Mouse (Mus musculus) T-cell, adult 2 months (primary cell): ENCODE measurements around the gene Gm5624.
"Not testable (repeated sequence)": the region's sequence is repeated elsewhere in the genome, so short reads cannot be mapped to it uniquely, and the experiment has no call there.

Experiments
- DNase-seq: peaks from one replicate; pipeline ENCODE4 v3.0.0; 2022; ENCODE audit warnings: low spot score

Gm5624 gene

DNA sequence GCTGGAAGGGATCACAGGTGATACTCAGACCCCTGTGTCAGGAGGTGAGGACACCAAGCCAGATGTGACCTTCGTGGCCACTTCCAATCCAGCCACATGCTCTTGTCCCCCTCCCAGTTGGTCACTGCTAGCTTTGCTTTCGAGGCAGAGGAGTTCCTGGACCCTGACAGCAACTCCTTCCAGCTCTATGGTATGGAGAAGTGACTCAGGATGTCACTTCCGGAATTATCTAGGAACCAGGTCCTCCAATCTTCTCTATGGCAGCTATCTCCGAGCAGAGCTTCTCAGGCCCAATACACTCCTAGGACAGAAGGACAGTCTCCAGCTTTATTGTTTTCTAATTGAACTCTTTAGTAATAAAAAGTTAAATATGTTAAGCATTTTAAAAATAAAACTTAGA is at the start of gene Gm5624:
Gene Gm5624 (minus strand): TSS at position 202 of the 400 bp plus-strand sequence.
- DNase-seq: not testable (repeated sequence)

DNA sequence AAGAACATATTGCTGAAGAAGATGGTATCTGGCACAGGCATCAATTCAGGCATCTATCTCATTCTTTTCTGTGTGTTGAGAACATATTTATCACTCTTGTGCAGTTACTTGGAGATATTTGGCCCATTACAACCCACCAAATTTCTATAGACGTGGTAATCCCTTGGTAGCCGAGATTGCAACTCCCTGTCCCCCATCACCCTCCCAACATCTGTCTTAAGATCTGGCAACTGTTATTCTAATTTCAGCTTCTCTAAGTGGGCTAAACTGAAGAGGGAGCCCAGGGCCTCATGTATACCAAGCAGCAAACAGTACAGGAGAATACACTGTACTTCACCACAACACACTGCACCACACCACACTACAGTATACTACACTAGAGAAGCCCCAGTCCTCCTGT is 36.0 kb downstream of the Gm5624 start:
- not testable (repeated sequence) for DNase-seq

DNA sequence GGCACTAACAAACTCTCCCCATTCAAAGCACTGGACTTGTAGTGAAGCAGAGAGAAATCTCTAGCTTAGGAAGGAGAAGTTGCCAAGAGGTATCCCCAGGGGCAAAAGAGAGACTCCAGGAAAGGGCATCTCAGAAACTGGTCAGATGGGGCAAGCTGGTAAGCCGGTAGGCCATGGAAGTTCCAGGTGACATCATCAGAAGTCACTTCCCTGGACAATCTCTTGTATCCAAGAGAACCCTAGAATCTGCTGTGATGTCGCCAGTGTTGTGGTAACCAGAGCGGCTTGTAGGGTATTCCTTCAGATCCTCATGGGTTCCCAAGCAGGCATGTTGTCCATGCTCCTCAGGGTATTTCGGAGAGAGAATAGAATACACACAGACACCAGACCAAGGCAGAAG is 44.9 kb downstream of the Gm5624 start, which contains the start of gene Gm8247:
Gene Gm8247 (plus strand): TSS at position 301 of the 400 bp plus-strand sequence.
- not testable (repeated sequence) for DNase-seq

DNA sequence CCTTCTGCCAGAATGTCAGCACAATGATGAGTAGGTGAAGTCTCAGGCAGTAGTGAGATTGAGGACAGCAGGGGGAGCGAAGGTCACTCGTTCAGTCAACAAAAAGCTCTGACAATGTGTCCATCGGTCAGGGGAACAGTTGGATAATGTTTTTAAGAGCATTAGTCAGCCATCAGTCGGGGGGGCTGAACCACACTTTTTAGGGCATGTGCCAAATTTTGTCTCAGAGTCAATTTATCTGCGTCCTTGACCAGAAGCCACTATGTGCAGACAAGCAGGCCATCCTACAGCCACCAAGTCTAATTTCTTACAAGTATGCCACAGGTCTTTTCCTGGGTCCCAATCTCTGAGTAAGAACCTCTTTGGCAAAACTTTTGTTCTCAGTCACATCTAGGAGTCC is 79.8 kb downstream of the Gm5624 start:
- DNase-seq: not testable (repeated sequence)

DNA sequence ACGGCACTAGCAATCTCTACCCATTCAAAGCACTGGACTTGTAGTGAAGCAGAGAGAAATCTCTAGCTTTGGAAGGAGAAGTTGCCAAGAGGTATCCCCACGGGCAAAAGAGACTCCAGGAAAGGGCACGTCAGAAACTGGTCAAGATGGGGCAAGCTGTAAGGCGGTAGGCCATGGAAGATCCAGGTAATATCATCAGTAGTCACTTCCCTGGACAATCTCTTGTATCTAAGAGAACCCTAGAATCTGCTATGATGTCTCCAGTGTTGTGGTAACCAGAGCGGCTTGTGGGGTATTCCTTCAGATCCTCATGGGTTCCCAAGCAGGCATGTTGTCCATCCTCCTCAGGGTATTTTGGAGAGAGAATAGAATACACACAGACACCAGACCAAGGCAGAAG is 109.8 kb downstream of the Gm5624 start, which contains the start of gene Gm17093:
Gene Gm17093 (plus strand): TSS at position 301 of the 400 bp plus-strand sequence.
- not testable (repeated sequence) for DNase-seq
